Mouse (Mus musculus) retina, embryonic 14.5 days (tissue): ENCODE results near the gene Sult1a1.
A peak's percentile ranks its signal among the peaks of the same experiment; 100 is the strongest.

ENCODE experiments used
- DNase-seq: peaks from one replicate; pipeline ENCODE4 v3.0.0-alpha.2; 2015; ENCODE audit warnings: low spot score

The Sult1a1 gene

DNA sequence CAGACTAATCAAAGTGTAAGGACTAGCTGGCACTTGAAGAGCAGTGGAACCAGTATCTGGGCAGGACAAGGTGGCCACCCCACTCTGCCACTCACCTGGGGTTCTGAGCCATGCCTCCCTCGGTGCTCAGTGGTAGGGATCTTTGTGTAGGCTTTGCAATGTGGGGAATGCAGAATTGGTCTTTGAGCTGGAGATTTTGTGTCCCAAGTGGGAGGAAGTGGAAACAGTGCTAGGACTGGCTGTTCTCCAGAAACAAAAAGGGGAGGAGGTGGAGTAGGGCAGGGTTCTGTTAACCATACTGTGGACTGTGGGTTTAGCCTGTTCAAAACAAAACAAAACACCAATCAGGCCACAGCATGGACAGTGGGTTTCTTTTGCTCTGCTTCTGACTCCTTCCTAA lies at the start of gene Sult1a1:
Sult1a1 (minus strand) TSS at position 226 of the 400 bp plus-strand sequence.
- DNase-seq, result no peak

DNA sequence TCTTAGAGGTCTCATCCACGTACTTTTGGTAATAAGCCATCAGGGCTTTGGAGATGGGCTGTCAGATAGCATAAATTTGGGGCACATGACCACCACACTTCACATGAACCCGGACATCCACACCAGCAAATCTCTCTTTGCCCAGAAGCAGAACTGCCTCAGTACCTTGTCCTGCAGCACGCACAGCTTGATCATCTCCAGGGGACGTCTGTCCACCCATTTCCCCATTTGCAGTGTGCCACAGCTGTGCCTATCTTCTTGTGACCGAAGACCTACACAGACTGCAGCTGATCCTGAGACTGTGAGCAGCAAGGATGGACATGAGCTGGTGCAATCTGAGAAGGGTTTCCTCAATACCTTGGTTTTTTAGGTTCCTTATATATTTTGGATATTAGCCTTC lies 49.4 kb upstream of the Sult1a1 start:
- no peak for DNase-seq

DNA sequence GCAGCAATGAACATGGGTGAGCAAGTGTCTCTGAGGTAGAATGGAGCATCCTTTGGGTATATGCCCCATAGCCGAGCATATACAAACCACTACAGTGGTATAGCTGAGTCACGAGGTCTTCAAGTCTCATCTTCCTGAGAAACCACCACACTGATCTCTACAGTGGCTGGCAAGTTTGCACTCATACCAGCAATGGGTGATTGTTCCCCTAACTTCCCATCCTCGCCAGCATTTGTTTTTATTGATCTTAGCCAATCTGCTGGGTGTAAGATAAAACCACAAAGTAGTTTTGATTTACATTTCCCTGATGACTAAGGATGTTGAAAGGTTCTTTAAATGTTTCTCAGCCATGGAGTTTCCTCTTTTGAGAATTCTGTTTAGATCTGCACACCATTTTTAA lies 48.8 kb upstream of the Sult1a1 start:
- no peak for DNase-seq

DNA sequence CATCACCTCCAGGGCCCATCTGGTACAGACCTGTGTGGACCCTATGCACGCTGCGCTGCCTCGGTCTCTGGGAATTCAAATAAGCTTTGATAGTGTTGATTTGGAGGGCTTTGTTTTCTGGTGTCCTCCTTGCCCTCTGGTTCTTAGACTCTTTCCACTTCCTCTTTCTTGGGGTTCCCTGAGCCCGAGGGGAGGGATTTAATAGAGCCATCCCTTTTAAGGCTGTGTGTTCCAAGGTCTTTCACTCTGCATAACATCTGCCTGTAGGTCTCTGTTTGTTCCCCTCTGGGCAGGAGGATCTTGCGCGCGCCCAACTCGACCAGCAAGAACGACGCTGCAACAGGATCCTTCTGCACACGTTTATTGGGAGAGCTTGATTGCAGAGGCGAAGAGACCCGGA lies 45.4 kb upstream of the Sult1a1 start:
- no peak for DNase-seq

DNA sequence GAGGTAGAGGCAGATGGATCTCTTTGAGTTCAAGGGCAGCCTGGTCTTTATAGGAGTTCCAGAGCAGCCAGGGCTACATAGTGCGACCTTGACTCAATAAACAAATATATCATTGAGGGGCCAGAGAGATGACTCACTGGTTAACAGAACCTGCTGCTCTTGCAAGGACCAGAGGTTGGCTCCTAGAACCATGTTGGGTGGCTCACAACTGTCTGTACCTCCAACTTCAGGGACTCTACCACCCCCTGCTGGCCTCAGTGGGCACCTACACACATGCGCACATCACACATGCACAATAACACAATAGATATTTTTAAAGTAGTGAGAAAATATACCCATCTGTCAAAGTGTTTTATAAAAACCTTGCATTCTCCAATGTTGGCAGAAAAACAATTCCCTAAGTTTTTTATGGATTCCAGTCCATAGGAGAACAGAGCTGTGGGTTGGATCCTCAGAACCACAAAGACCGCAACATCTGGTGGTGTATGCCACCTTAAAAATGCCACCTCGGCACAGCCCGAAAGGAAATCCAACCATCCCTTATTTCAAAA lies 42.6 kb upstream of the Sult1a1 start:
- no peak for DNase-seq

DNA sequence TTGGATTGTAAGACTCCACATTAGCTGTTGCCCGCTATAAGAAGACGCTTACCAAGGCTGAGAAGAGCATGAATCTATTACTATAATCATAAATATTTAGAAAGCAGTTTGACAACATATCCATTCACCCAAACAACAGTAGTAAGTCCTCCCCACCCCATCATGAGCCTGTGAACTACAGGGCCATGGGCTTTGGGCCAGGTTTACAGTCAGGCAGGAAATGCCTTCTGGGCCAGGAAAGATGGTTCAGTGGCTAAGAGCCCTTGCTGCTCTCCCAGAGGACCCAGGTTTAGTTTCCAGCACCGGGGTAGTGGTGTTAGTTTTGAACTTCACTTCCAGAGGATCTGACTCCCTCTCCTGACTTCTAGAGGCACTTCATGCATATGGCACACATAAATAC lies 41.3 kb upstream of the Sult1a1 start:
- no peak for DNase-seq

DNA sequence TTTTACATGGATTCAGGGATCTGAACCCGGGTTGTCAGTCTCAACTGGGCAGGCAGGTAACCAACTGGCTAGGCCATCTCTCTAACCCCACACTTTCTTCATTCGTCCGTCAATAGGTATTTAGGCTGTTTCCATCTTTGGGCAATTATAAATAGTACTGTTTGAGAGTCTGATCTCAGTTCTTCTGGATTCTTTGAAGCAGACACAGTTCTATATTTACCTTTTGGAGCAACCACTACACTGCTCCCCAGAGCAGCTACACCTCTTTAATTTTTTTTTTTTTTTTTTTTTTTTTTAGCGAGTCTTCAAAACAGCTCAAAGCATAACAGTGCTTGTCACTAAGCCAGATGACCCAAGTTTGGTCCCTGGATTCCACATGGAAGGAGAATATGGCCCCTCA lies 39.4 kb upstream of the Sult1a1 start:
- DNase-seq, result no peak

DNA sequence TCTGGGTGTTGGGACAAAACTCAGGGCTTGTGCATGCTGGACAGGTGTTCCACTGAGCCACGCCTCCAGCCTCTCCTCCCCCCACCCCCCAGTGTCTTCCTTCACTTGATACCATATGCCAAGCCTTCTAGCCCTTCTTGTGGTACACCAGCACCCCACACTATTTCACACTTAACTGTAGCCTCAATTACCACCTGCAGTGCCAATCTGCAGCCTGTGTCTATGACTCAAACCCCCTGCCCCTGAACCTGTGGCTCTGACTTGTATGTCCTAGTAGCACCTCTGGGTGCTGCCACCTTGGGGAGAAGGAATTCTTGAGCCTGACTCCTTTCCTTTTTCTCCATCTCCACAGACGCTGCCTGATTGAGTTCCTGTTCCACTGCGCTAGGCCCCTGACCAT lies 35.7 kb upstream of the Sult1a1 start:
- no peak for DNase-seq

DNA sequence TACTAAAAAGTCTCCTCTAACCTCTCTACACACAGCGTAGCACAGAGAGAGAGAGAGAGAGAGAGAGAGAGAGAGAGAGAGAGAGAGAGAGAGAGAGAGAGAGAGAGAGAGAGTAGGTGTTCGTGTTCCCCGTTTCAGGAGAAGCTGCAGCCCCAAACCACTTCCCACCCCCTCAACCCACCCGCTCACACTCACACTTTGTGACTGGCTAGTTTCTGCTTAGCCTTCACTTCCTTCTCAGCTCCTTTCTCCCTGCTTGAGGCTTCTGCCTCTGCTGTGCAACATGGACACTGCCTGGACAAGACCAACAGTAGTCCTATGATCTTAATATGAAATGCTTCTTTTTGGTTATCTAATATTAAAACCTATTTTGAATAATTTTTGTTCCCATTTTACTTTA lies 34.0 kb upstream of the Sult1a1 start:
- no peak for DNase-seq

DNA sequence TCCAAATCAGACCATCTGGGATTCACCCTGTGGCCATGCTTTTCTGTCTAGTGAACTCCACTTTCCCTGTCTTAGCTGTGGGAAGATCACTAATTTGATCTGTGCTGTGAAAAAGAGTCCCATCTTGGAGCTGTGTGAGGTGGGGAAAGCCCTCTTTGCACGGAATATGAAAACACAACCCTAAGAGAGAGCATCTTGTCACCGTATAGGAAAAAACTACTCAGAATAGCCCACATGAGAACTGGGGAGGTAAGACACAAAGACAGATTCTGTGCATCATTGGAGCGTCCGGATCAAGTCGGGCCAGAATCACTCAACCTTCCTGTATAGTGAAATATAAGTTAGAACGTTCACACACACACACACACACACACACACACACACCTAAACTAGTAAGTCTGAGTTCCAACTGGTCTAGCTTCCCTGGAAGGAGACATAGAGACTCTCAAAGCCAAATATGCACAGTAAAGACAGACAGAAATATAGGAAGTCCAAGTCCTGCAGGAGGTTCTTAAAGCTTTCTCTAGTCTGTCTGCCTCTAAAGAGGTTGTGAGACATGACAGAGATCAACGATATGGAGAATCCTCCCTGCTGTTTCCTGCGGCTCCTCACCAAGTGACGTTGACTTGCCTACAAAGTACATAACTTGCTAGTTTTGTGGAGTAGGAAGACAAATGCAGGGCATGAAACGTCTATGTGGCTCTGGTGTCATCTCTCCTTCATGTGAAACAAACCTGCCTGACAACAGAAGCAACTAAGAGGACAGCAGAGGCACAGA lies 32.1 kb upstream of the Sult1a1 start:
- DNase-seq, result no peak

DNA sequence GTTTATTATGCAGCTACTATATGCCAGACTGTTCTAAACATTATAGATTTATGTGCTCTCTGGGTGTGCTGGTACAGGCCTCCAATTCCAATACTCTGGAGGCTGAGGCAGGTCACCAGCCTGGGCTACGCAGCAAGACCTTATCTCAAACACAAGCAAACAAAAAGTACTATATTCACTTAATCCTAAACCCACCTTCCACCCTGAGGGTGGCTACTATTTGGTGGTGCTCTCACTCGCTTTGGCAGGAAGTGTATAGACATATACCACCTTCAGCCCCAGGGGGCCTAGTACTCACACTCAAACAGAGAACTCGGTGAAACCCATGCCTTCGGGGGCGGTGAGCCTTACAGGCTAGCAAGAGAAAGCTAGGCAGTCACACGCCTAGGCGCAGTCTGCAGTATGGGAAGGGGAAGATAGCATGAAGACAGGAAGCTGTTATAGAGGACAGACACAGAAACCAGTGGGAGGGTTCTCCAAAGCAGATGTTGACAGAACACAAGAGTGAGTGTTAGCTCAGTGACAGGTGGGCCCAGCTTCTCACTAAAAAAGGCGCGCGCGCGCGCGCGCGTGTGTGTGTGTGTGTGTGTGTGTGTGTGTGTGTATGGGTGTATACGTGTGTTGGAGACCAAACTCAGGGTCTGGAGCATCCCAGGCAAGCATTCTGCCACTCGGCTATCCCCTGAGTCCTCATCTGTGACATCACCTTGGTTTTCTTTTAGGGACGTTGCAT lies 31.4 kb upstream of the Sult1a1 start, which contains the start of gene Coro1a:
Coro1a (minus strand) TSS at position 346 of the 733 bp plus-strand sequence.
- DNase-seq, result no peak

DNA sequence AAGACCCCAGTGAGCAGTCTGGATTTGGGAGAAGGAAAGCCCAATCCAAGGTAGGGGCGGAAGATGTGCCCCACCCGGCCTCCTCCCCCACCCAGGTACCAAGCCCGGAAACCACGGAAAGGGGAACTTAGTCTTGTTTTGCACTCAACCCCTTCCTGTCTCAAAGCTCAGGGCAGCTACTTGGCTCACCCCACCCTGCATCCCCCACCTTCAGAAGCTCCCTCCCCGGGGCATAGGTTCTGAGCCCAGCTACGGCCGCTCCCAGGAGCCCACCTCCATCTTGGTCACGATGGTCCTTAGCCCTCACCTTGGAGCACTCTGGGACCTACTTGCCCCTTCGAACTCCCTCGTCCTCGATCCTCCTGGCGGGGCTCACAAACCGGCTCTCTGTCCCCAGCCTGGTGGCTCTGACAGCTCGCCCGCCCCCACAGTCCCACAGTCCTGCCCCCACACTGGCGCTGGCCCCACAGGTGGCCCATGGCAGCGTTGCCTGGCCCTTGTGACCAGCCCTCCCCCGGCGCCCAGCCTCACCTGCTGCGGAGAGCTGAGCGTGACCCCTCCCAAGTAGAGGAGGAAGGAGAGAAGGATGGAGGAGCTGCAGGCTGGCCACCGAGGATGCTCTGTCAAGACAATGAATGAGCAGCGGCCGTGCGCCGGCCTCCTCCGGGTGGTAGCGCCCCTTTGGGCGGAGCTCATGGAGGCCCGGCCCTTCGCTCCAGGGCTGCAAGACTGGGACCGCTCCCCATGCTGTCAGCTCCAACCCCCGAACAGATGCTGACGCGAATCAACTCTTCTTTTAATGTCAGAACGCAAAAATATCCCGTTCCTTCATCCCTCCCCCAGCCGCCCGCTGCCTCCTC lies 28.1 kb upstream of the Sult1a1 start:
- peak; percentile 80 for DNase-seq

DNA sequence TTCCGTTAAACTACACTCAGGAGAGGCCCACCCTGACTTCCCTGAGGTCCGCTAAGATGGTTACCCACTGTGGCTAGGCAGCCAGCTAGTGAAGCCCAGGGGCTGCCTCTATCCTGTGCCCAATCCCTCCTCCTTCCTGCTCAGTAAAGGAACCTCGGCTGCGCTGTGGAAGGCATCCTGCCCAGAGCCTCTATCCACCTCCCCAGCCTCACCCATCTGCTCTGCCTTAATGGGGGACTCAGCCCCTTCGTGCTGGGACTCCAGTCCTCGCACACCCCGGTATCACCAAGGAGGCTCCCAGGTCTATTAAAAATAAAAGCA lies 27.5 kb upstream of the Sult1a1 start:
- no peak for DNase-seq

DNA sequence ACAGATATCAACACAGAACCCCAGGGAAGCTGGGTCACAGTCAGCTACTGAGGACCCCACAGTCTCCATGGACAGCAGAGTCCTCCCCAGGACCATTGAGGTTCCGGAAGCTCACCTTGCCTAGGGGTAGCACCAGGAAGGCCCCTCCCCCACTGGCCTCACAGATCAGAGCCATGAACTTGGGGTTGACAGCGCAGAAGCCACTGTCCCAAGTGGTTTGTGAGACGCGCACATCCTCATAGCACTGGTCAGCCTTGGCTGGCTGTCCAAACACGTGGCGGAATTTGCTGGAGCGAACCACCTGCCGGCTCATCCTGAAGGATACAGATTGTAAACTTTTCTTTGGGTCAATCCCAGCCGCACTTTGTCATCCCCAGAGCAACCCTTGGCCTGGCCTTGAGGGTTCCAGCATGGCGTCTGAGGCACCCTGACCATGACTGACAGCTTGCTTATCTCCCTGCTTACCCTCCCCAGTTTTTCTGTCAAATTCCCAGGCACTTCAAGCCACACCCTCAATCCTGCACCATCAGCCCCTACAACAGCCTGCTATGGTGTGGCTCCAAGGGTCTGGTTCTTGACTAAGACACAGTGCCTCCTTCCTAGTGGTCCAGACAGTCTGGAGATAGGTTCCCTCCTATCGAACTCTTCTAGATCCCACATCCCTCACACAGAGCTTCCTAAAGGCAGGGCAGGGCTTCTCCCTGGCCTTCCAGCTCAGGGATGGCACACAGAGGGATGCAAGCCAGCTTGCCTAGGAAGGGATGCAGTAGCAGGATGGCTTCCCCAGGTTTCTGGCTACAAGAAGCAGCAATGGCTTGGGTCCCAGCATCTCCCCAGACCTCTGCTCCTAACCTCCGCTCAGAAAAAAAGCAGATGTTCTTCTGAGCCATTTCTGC lies 26.9 kb upstream of the Sult1a1 start:
- DNase-seq, result no peak

DNA sequence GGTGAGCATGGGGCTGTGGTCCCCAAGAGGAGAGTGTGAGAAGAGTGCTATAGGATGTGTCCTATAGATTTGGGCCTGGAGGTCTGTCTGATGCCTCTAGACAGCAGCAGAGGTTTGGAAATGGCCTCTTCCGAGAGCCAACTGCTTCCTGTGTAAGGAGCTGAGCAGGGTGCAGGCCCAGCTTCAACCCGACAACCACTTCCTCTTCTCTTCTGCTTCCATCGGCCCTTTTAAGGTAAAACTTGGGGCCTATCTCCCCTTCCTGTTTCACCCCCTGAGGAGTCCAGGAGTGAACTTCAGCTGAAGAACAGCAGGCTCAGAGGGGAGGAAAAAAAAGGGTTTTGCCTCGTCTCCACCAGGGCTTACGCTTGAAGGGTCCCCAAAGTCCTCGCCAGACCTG lies 26.1 kb upstream of the Sult1a1 start:
- no peak for DNase-seq

DNA sequence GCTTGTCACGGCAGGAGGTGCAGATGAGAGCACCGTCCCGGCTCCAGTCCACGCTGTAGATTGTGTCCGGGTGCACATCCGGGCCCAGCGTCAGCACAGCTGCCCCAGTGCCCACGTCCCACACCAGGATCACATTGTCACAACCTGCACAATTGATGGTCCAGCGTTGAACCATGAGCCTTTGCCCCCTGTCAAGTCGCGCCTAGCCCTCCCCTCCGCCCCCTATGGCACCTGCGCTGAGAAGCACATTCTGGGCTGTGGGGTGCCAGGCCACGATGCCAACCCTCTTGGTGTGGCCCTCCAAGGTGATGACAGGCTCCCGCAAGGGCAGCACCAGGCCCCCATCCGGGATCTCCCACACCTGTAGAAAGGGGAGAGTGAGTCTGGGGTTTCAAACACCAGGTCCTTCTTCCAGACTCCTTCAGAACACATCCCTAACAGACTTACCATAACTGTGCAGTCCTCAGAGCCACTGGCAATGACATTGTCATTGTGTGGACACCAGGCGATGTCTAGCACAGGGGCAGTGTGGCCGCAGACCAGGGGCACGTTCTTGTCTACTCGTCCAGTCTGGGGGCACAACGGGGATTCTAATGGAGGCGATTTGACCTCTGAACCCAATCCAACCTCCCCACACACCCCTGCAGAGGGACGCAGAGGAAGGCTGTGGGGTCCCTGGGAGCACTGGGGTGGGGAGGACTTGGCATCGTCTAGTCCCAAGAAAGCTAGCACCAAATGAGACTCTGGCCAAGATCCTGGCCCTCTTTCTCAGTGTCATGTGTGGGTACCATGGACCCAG lies 25.5 kb upstream of the Sult1a1 start:
- no peak for DNase-seq

DNA sequence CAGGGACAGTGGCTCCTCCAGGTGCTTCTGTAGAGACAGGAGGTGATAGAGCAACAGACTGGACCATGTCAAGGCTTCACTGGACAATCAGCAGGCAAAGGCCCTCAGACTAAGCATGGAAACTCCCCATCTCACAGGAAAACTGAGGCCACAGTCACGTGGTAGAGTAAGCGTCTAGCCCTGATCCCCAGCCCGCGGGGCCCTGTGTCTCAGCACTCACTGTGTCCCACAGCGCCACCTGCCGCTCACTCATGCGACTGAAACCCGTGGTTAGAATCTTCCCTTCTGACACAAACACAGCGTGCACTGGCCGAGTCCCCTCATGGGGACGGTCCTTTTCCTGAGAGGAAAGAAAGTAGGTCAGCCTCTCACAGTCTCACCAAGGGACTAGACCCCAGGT lies 24.8 kb upstream of the Sult1a1 start:
- peak; percentile 97 for DNase-seq

DNA sequence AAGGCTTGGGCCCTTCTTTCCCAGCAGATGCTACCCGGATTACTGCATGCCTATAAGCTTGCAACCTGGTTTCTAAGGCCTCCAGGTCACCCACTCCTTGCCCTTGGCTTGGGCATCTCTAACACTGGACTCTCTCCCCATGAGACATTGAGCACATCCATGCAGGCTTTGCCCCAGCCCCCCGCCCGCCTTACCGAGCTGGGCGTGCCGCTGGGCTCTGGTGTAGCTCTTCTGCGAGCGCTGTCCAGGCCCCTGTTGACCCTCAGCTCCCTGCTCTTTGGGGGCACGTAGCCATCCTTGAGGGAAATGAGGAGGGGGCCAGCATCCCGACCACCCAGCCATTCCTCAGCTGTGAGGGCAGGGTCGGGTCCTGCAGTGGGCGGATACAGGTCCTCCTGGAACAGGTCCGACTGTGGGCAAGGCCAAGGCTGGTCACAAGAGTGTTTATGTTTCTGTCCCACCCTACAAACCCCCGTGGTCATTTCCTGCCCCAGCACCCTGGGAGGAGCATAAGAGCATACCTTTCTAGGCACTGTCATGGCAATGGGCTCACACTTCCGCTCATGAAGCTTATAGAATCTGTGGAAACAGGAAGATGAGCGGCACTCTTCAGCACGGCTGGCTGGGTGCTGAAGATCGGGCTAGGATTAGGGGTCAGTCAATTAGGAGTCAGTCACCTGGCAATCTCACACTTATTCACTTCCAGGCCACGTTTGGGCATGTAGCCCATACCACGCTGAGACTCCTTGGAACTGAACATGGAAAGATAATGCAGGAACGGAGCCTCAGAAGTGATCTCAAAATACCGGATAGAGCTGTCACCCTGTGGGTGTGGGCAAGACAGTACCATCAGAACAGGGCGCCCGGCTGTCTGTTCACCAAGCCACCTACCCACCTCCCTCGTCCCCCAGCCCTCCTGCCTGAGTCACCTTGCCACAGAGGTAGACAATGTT lies 24.1 kb upstream of the Sult1a1 start:
- no peak for DNase-seq

DNA sequence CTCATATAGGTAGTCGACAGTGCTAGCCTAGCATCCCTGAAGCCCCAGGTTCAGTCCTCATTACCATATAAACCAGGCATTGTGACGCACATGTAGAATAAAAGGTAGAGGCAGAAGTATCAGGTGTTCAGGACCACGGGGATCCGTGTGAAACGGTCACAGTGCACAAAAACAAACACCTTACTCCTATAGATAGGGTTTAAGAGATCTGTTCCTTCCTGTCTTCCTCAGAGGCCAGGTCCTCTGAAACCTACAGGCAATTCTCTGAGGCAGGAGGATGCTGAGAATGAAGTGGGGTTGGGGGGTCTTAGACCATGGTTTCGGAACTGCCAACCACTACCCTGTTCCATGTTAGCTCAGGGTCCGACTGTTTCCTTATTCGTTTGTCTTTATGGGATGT lies 21.6 kb upstream of the Sult1a1 start:
- DNase-seq, result no peak
